ENCODE assay signal across 14 mouse cellular contexts in the genomic region with DNA sequence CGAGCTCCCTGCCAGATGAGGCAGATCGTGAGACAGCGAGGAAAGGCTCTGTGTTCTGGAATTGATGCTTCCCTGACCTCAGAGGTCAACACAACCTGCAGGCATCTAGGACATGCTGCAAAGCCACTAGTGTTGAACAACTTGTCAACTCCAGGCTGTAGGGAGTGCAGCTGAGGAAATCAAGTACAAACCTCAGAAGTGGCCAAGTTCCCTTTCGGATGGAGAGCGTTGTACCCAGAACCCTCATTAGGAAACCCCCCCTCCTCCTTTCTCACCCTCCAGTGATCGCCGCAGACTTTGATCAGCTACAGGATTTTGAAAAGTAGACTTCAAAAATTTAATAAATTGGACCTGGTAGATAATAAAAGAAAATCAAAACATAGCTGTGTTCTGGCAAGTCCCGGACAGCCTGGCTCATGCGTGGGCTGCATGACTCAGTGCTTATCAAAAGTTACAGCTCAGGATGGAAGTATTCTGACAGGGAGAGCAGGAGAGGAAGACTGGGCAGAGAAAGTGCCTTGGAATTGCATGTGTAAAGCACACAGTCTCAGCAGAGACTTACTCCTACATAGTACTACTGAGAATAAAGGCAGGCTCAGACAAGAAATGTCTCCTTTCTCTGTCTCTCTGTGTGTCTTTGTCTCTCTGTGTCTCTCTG.
DNase-seq lines count a peak whose midpoint lies in the region; ATAC-seq and TF ChIP-seq lines count a peak whose summit lies in the region.
"Had no signal": no experiment of that assay in that cellular context is flagged by ENCODE, and none has a peak within 500 bp of the region (broad histone marks: within the 10 kb centered on the region; RNA-seq: fewer than 3 reads in every experiment).

No protein-coding gene starts in this region.

- H3K27me3 ChIP-seq in heart, embryonic 11.5 days (ENCODE audit: control insufficient read depth, insufficient read depth, low read length): no peaks in the 10 kb centered on the region
- no peaks in the 10 kb centered on the region for H3K27me3 ChIP-seq in heart, postnatal 0 days (ENCODE audit: control insufficient read depth, insufficient read depth, low read length)
- H3K27me3 ChIP-seq in forebrain, embryonic 16.5 days (replicated peaks; ENCODE audit: control insufficient read depth, insufficient read depth, low read length): no peaks in the 10 kb centered on the region
- no peaks in the 10 kb centered on the region for H3K27me3 ChIP-seq in hindbrain, embryonic 13.5 days
- H3K27me3 ChIP-seq in forebrain, embryonic 12.5 days: no peaks in the 10 kb centered on the region
- H3K27me3 ChIP-seq: limb, embryonic 13.5 days had no signal

- no peak for ATAC-seq in heart, embryonic 11.5 days (replicated peaks; ENCODE audit: insufficient number of reproducible peaks, low FRiP score, low TSS enrichment)
- ATAC-seq in heart, postnatal 0 days (ENCODE audit: insufficient read depth, low read depth): no peak
- ATAC-seq in forebrain, embryonic 16.5 days: no peak
- no peak for ATAC-seq in hindbrain, embryonic 13.5 days (ENCODE audit: low FRiP score)
- no peak for ATAC-seq in forebrain, embryonic 12.5 days (ENCODE audit: low FRiP score)
- ATAC-seq: CD4-positive, CD25-positive, alpha-beta regulatory T cell, adult 4 months had no signal

- no peak overlapping the region for H3K4me2 ChIP-seq in heart, embryonic 11.5 days
- H3K4me2 ChIP-seq in heart, postnatal 0 days (ENCODE audit: low read depth, low read length): no peak overlapping the region
- no peak overlapping the region for H3K4me2 ChIP-seq in forebrain, embryonic 16.5 days (ENCODE audit: low read length)
- H3K4me2 ChIP-seq in hindbrain, embryonic 13.5 days: no peak overlapping the region
- no peak overlapping the region for H3K4me2 ChIP-seq in forebrain, embryonic 12.5 days
- H3K4me2 ChIP-seq: limb, embryonic 13.5 days had no signal

- H3K4me3 ChIP-seq in heart, embryonic 11.5 days (ENCODE audit: low read depth, low read length): no peak overlapping the region
- H3K4me3 ChIP-seq in heart, postnatal 0 days (ENCODE audit: low read depth, low read length): no peak overlapping the region
- no peak overlapping the region for H3K4me3 ChIP-seq in forebrain, embryonic 16.5 days (replicated peaks; ENCODE audit: low read length)
- no peak overlapping the region for H3K4me3 ChIP-seq in hindbrain, embryonic 13.5 days
- H3K4me3 ChIP-seq in forebrain, embryonic 12.5 days (replicated peaks): no peak overlapping the region
- H3K4me3 ChIP-seq: heart, adult 2 months; limb, embryonic 13.5 days had no signal

- H3K27ac ChIP-seq in heart, embryonic 11.5 days (ENCODE audit: low read depth, low read length): no peak overlapping the region; the same call in 1 of the 2 replicates
- H3K27ac ChIP-seq in heart, postnatal 0 days (ENCODE audit: low read depth): no peak overlapping the region
- H3K27ac ChIP-seq in forebrain, embryonic 16.5 days (ENCODE audit: low read length): no peak overlapping the region
- no peak overlapping the region for H3K27ac ChIP-seq in hindbrain, embryonic 13.5 days
- H3K27ac ChIP-seq in forebrain, embryonic 12.5 days: no peak overlapping the region
- H3K27ac ChIP-seq: heart, adult 2 months; limb, embryonic 13.5 days; macrophage had no signal

- H3K36me3 ChIP-seq in heart, embryonic 11.5 days (ENCODE audit: control insufficient read depth, insufficient read depth, low read length): no peaks in the 10 kb centered on the region
- H3K36me3 ChIP-seq in heart, postnatal 0 days (replicated peaks; ENCODE audit: control insufficient read depth, insufficient read depth, low read length): no peaks in the 10 kb centered on the region
- H3K36me3 ChIP-seq in forebrain, embryonic 16.5 days (ENCODE audit: control insufficient read depth, insufficient read depth): no peaks in the 10 kb centered on the region
- H3K36me3 ChIP-seq in hindbrain, embryonic 13.5 days: no peaks in the 10 kb centered on the region
- H3K36me3 ChIP-seq in forebrain, embryonic 12.5 days (replicated peaks): no peaks in the 10 kb centered on the region
- H3K36me3 ChIP-seq: limb, embryonic 13.5 days had no signal

- TF ChIP-seq EP300 in heart, postnatal 0 days (IDR thresholded peaks at IDR 0.05; ENCODE audit: low read depth): no peak

- H3K9me3 ChIP-seq in heart, embryonic 11.5 days (replicated peaks; ENCODE audit: control insufficient read depth, low read length): no peaks in the 10 kb centered on the region; the same call in 1 of the 2 replicates
- H3K9me3 ChIP-seq in heart, postnatal 0 days (replicated peaks; ENCODE audit: control insufficient read depth, low read length): no peaks in the 10 kb centered on the region
- H3K9me3 ChIP-seq in forebrain, embryonic 16.5 days (ENCODE audit: control insufficient read depth, low read length): no peaks in the 10 kb centered on the region
- H3K9me3 ChIP-seq in hindbrain, embryonic 13.5 days: no peaks in the 10 kb centered on the region
- H3K9me3 ChIP-seq in forebrain, embryonic 12.5 days: no peaks in the 10 kb centered on the region
- H3K9me3 ChIP-seq: limb, embryonic 13.5 days had no signal

- no peaks in the 10 kb centered on the region for H3K4me1 ChIP-seq in heart, embryonic 11.5 days (ENCODE audit: control insufficient read depth, insufficient read depth, low read length)
- no peaks in the 10 kb centered on the region for H3K4me1 ChIP-seq in heart, postnatal 0 days (ENCODE audit: control insufficient read depth, insufficient read depth)
- H3K4me1 ChIP-seq in forebrain, embryonic 16.5 days (replicated peaks; ENCODE audit: control insufficient read depth, insufficient read depth, low read length): no peaks in the 10 kb centered on the region
- H3K4me1 ChIP-seq in hindbrain, embryonic 13.5 days (replicated peaks): peaks cover 5% of the 10 kb centered on the region
- peaks cover 5% of the 10 kb centered on the region; the same call in 1 of the 2 replicates for H3K4me1 ChIP-seq in forebrain, embryonic 12.5 days
- H3K4me1 ChIP-seq: limb, embryonic 13.5 days had no signal

- H3K9ac ChIP-seq in heart, embryonic 11.5 days (ENCODE audit: low read depth, low read length): no peak overlapping the region
- no peak overlapping the region for H3K9ac ChIP-seq in heart, postnatal 0 days (replicated peaks; ENCODE audit: low read depth, low read length)
- no peak overlapping the region for H3K9ac ChIP-seq in forebrain, embryonic 16.5 days (replicated peaks; ENCODE audit: low read depth, low read length)
- no peak overlapping the region for H3K9ac ChIP-seq in hindbrain, embryonic 13.5 days
- H3K9ac ChIP-seq in forebrain, embryonic 12.5 days: no peak overlapping the region
- H3K9ac ChIP-seq: limb, embryonic 13.5 days had no signal

- peak; percentile 23 to 29 for DNase-seq in heart, adult 18-20 months
- peak; percentile 49 for DNase-seq in urinary bladder, postnatal 14 days (ENCODE audit: low spot score)
- DNase-seq in urinary bladder, adult 2 months (ENCODE audit: low spot score): no peak
- DNase-seq in heart, postnatal 0 days (ENCODE audit: low spot score): peak; percentile 31
- DNase-seq: cerebellum, adult 9-11 months; kidney, adult 9 months had no signal

- TF ChIP-seq CTCF in heart, postnatal 0 days (IDR thresholded peaks at IDR 0.05; ENCODE audit: low read depth): no peak

- WGBS in heart, embryonic 11.5 days (ENCODE audit: insufficient replicate concordance): 58% methylated on average over 9 of the region's 9 CpGs
- 49% methylated on average over 9 of the region's 9 CpGs for WGBS in heart, postnatal 0 days
- 83% methylated on average over 9 of the region's 9 CpGs for WGBS in forebrain, embryonic 16.5 days
- 83% methylated on average over 9 of the region's 9 CpGs for WGBS in hindbrain, embryonic 13.5 days
- WGBS in forebrain, embryonic 12.5 days: 83% methylated on average over 9 of the region's 9 CpGs
